In the genomic region with DNA sequence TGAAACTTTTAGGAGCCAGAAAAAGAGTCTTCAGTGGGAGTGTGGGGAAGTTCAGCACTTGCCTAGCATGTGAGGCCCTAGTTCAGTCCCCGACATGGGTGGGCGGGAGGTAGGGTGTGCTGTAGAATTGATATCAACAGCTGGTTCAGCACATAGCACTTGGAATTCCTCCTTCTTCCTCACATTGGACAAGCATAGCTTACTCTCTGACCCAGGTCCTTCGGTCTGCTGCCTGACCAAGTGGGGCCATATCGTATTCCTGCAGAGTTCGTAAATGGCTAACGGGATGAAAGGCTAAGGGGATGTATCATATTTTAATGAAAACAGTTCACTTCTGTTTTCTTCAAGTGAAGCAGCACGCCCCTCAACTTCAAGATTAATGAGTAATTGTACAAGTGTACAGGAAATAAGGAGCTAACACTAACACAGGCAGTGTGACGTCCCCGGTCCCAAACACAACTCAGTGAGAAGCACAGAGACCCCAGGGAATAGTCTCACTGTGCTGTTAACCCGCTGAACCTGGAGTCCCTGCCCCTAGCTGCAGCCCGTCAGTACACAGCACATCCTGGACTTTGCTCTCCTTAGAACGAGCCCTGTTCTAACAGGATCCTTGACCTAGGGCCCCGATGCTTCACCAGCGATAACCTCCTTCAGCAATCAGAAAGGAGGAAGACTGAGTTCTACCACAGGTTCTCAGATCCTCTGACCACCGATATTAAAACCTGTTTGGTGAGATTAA, we compare ENCODE assay signal across 12 mouse cellular contexts. TPM values are rescaled to one million over a fixed set of nuclear protein-coding genes. Genes with fewer than 3 reads are reported as not detected.
DNase-seq lines count a peak whose midpoint lies in the region; ATAC-seq and TF ChIP-seq lines count a peak whose summit lies in the region.
"Had no signal": no experiment of that assay in that cellular context is flagged by ENCODE, and none has a peak within 500 bp of the region (broad histone marks: within the 10 kb centered on the region; RNA-seq: fewer than 3 reads in every experiment).

No protein-coding gene starts in this region.

- no peak for TF ChIP-seq RAD21 in MEL (IDR thresholded peaks at IDR 0.05; ENCODE audit: low read depth, low read length)

- H3K27ac ChIP-seq in hindbrain, embryonic 16.5 days (ENCODE audit: low read depth, low read length) = peak overlapping the region; percentile 63; the same call in 1 of the 2 replicates
- H3K27ac ChIP-seq in hindbrain, embryonic 10.5 days = no peak overlapping the region
- no peak overlapping the region for H3K27ac ChIP-seq in MEL (ENCODE audit: control insufficient read depth, low read depth, low read length)
- H3K27ac ChIP-seq: liver, embryonic 15.5 days had no signal

- no peak; a peak in 1 of 4 replicates for TF ChIP-seq POLR2A in MEL (IDR thresholded peaks at IDR 0.05; ENCODE audit: control insufficient read depth in 1 of 2, insufficient read depth in 1 of 2, low read depth in 1 of 2, low read length in 2 of 2, poor library complexity in 1 of 2)

- no peak for TF ChIP-seq CTCF in MEL (IDR thresholded peaks at IDR 0.05 in 2 of 3, conservative IDR thresholded peaks at IDR 0.05 in 1 of 3; ENCODE audit: control insufficient read depth in 1 of 3, insufficient read depth in 1 of 3, low read depth in 2 of 3, low read length in 3 of 3, poor library complexity in 1 of 3, severe bottlenecking in 1 of 3)

- H3K9ac ChIP-seq in hindbrain, embryonic 16.5 days (ENCODE audit: low read depth, low read length) = no peak overlapping the region
- no peak overlapping the region for H3K9ac ChIP-seq in MEL (ENCODE audit: control insufficient read depth, low read depth, low read length, poor library complexity, severe bottlenecking)
- H3K9ac ChIP-seq: liver, embryonic 15.5 days had no signal

- H3K9me3 ChIP-seq in hindbrain, embryonic 16.5 days (ENCODE audit: control insufficient read depth, low read length) = no peaks in the 10 kb centered on the region
- no peaks in the 10 kb centered on the region for H3K9me3 ChIP-seq in hindbrain, embryonic 10.5 days
- no peaks in the 10 kb centered on the region for H3K9me3 ChIP-seq in MEL (replicated peaks; ENCODE audit: insufficient read depth, low read length)
- H3K9me3 ChIP-seq: G1E; liver, embryonic 15.5 days had no signal

- H3K4me1 ChIP-seq in hindbrain, embryonic 16.5 days (ENCODE audit: control insufficient read depth, insufficient read depth, low read depth, low read length) = no peaks in the 10 kb centered on the region
- peaks cover 15% of the 10 kb centered on the region for H3K4me1 ChIP-seq in hindbrain, embryonic 10.5 days (replicated peaks)
- peaks cover 3 to 6% of the 10 kb centered on the region in 2 experiments for H3K4me1 ChIP-seq in MEL (ENCODE audit: control insufficient read depth in 1 of 2, insufficient read depth in 2 of 2, low read length in 2 of 2)

- H3K36me3 ChIP-seq in hindbrain, embryonic 16.5 days (ENCODE audit: control insufficient read depth, insufficient read depth, low read length) = no peaks in the 10 kb centered on the region
- peaks cover 10% of the 10 kb centered on the region for H3K36me3 ChIP-seq in hindbrain, embryonic 10.5 days
- peaks cover 4 to 16% of the 10 kb centered on the region in 2 experiments for H3K36me3 ChIP-seq in MEL (ENCODE audit: control insufficient read depth in 1 of 2, insufficient read depth in 2 of 2, low read length in 2 of 2)

- H3K4me2 ChIP-seq in hindbrain, embryonic 16.5 days (ENCODE audit: low read length) = no peak overlapping the region
- H3K4me2 ChIP-seq: liver, embryonic 15.5 days had no signal

- WGBS in hindbrain, embryonic 16.5 days = 74% methylated on average over 15 of the region's 15 CpGs
- WGBS in hindbrain, embryonic 10.5 days = 75% methylated on average over 15 of the region's 15 CpGs

- H3K79me2 ChIP-seq in MEL (ENCODE audit: control insufficient read depth, insufficient read depth, low read length, poor library complexity) = peaks cover 17% of the 10 kb centered on the region

- DNase-seq in hindbrain, embryonic 10.5 days (ENCODE audit: low spot score) = no peak
- DNase-seq in MEL (ENCODE audit: low read depth, low spot score) = peak; percentile 16
- peak; percentile 45 to 76 for DNase-seq in kidney, postnatal 25 days
- no peak for DNase-seq in adrenal gland, adult 18-20 months (ENCODE audit: low spot score in 2 of 2)
- DNase-seq in frontal cortex, postnatal 14 days (ENCODE audit: low spot score in 2 of 2) = no peak
- no peak for DNase-seq in right cerebral cortex, adult 18-20 months
- DNase-seq: gastrocnemius, postnatal 14 days; spleen, adult 18-20 months had no signal

- no peak for ATAC-seq in hindbrain, embryonic 16.5 days
- ATAC-seq in common myeloid progenitor, adult 5-6 weeks (replicated peaks; ENCODE audit: low read depth, poor library complexity, severe bottlenecking) = peak; percentile 11; the same call in 1 of the 2 replicates

- no peaks in the 10 kb centered on the region for H3K27me3 ChIP-seq in hindbrain, embryonic 16.5 days (replicated peaks; ENCODE audit: control insufficient read depth, insufficient read depth, low read length)
- H3K27me3 ChIP-seq in hindbrain, embryonic 10.5 days (ENCODE audit: insufficient read depth, poor library complexity, severe bottlenecking) = no peaks in the 10 kb centered on the region
- no peaks in the 10 kb centered on the region for H3K27me3 ChIP-seq in MEL (ENCODE audit: control insufficient read depth in 1 of 2, insufficient read depth in 2 of 2, low read length in 2 of 2)
- H3K27me3 ChIP-seq: liver, embryonic 15.5 days had no signal

- TF ChIP-seq EP300 in MEL (IDR thresholded peaks at IDR 0.05; ENCODE audit: low read depth in 1 of 2, low read length in 2 of 2) = no peak

- no peak overlapping the region for H3K4me3 ChIP-seq in hindbrain, embryonic 16.5 days (ENCODE audit: low read length)
- H3K4me3 ChIP-seq in hindbrain, embryonic 10.5 days = no peak overlapping the region
- H3K4me3 ChIP-seq in MEL (ENCODE audit: control insufficient read depth in 1 of 2, insufficient read depth in 1 of 2, low read depth in 2 of 2, low read length in 2 of 2) = no peak overlapping the region
- H3K4me3 ChIP-seq: liver, embryonic 15.5 days had no signal

TF ChIP-seq in MEL, 35 proteins besides CTCF, POLR2A, EP300 and RAD21:
- TF ChIP-seq ELF1 (IDR thresholded peaks at IDR 0.05; ENCODE audit: low read depth, low read length) (no peak), MYC (IDR thresholded peaks at IDR 0.05; ENCODE audit: low read depth, low read length) (no peak), HCFC1 (IDR thresholded peaks at IDR 0.05; ENCODE audit: low read depth, low read length) (no peak), RCOR1 (IDR thresholded peaks at IDR 0.05; ENCODE audit: low read depth, low read length) (no peak), SIN3A (IDR thresholded peaks at IDR 0.05; ENCODE audit: low read length) (no peak), TCF12 (IDR thresholded peaks at IDR 0.05; ENCODE audit: low read depth, low read length) (no peak)

RNA-seq across cellular contexts. Expression of gene Emg1, which starts 18.6 kb away (rescaled TPM):
- 104 and 108 TPM in 2 replicates for polyA plus RNA-seq in hindbrain, embryonic 16.5 days (2015; fragmentation: Nextera tagmentation; extraction: Ambion mirVana)
- polyA plus RNA-seq in hindbrain, embryonic 10.5 days (2016; fragmentation: Nextera tagmentation; extraction: Ambion mirVana) = 215 and 232 TPM in 2 replicates
- 378 and 391 TPM in 2 replicates for total RNA-seq in MEL (2012; rRNA removed)
- polyA plus RNA-seq in MEL (2012; ENCODE audit: insufficient read depth in 1 of 2, insufficient read length in 2 of 2, low read depth in 1 of 2, low replicate concordance in 2 of 2, missing spikeins in 1 of 2) = 100 to 1,000 TPM in 1 of 2 experiments, not detected in 1; 346 TPM
- 222 and 280 TPM in 2 replicates for total RNA-seq in common myeloid progenitor, adult 5-6 weeks (2017)
- 10 to 100 TPM; 81.0 to 86.4 TPM for total RNA-seq in adrenal gland, adult 18-20 months (2021)

RNA-seq across cellular contexts. Expression of gene Phb2, which starts 18.7 kb away (rescaled TPM):
- polyA plus RNA-seq in hindbrain, embryonic 16.5 days (2015; fragmentation: Nextera tagmentation; extraction: Ambion mirVana) = 249 and 250 TPM in 2 replicates
- 410 and 445 TPM in 2 replicates for polyA plus RNA-seq in hindbrain, embryonic 10.5 days (2016; fragmentation: Nextera tagmentation; extraction: Ambion mirVana)
- total RNA-seq in MEL (2012; rRNA removed) = 623 and 706 TPM in 2 replicates
- polyA plus RNA-seq in MEL (2012; ENCODE audit: insufficient read depth in 1 of 2, insufficient read length in 2 of 2, low read depth in 1 of 2, low replicate concordance in 2 of 2, missing spikeins in 1 of 2) = 100 to 1,000 TPM; 309 to 815 TPM
- total RNA-seq in common myeloid progenitor, adult 5-6 weeks (2017) = 402 and 404 TPM in 2 replicates
- total RNA-seq in adrenal gland, adult 18-20 months (2021) = 100 to 1,000 TPM; 285 to 301 TPM

RNA-seq across cellular contexts. Expression of gene Lpcat3, which starts 30.6 kb away (rescaled TPM):
- 51.1 and 53.7 TPM in 2 replicates for polyA plus RNA-seq in hindbrain, embryonic 16.5 days (2015; fragmentation: Nextera tagmentation; extraction: Ambion mirVana)
- polyA plus RNA-seq in hindbrain, embryonic 10.5 days (2016; fragmentation: Nextera tagmentation; extraction: Ambion mirVana) = 39.6 and 43.6 TPM in 2 replicates
- total RNA-seq in MEL (2012; rRNA removed) = 135 and 143 TPM in 2 replicates
- 100 to 1,000 TPM in 1 of 2 experiments, not detected in 1; 337 TPM for polyA plus RNA-seq in MEL (2012; ENCODE audit: insufficient read depth in 1 of 2, insufficient read length in 2 of 2, low read depth in 1 of 2, low replicate concordance in 2 of 2, missing spikeins in 1 of 2)
- total RNA-seq in common myeloid progenitor, adult 5-6 weeks (2017) = 31.5 and 34.1 TPM in 2 replicates
- 100 to 1,000 TPM in 1 of 2 experiments, 10 to 100 TPM in 1; 92.9 to 108 TPM for total RNA-seq in adrenal gland, adult 18-20 months (2021)

RNA-seq across cellular contexts. Expression of gene Ptpn6, which starts 45.1 kb away (rescaled TPM):
- polyA plus RNA-seq in hindbrain, embryonic 16.5 days (2015; fragmentation: Nextera tagmentation; extraction: Ambion mirVana) = 4.8 and 4.9 TPM in 2 replicates
- polyA plus RNA-seq in hindbrain, embryonic 10.5 days (2016; fragmentation: Nextera tagmentation; extraction: Ambion mirVana) = 7.9 and 8.2 TPM in 2 replicates
- total RNA-seq in MEL (2012; rRNA removed) = 74.1 and 91.9 TPM in 2 replicates
- 100 to 1,000 TPM in 1 of 2 experiments, not detected in 1; 184 TPM for polyA plus RNA-seq in MEL (2012; ENCODE audit: insufficient read depth in 1 of 2, insufficient read length in 2 of 2, low read depth in 1 of 2, low replicate concordance in 2 of 2, missing spikeins in 1 of 2)
- total RNA-seq in common myeloid progenitor, adult 5-6 weeks (2017) = 235 and 315 TPM in 2 replicates
- total RNA-seq in adrenal gland, adult 18-20 months (2021) = 10 to 100 TPM in 1 of 2 experiments, 1 to 10 TPM in 1; 9.8 to 11.5 TPM

RNA-seq across cellular contexts. Expression of gene Grcc10, which starts 47.8 kb away (rescaled TPM):
- polyA plus RNA-seq in hindbrain, embryonic 16.5 days (2015; fragmentation: Nextera tagmentation; extraction: Ambion mirVana) = 587 and 645 TPM in 2 replicates
- polyA plus RNA-seq in hindbrain, embryonic 10.5 days (2016; fragmentation: Nextera tagmentation; extraction: Ambion mirVana) = 446 and 555 TPM in 2 replicates
- 41.9 and 57.4 TPM in 2 replicates for total RNA-seq in MEL (2012; rRNA removed)
- polyA plus RNA-seq in MEL (2012; ENCODE audit: insufficient read depth in 1 of 2, insufficient read length in 2 of 2, low read depth in 1 of 2, low replicate concordance in 2 of 2, missing spikeins in 1 of 2) = 10 to 100 TPM in 1 of 2 experiments, not detected in 1; 62.9 TPM
- total RNA-seq in common myeloid progenitor, adult 5-6 weeks (2017) = 112 and 129 TPM in 2 replicates
- 100 to 1,000 TPM; 341 to 388 TPM for total RNA-seq in adrenal gland, adult 18-20 months (2021)

Comparison
In these comparisons a context has a peak if more than half of its experiments do, and no peak if none do; other contexts are left out.
1. DNase-seq: peak in MEL (single experiment) and kidney, postnatal 25 days (2 of 2); none in hindbrain, embryonic 10.5 days (single experiment), adrenal gland, adult 18-20 months (0 of 2), frontal cortex, postnatal 14 days (0 of 2) and right cerebral cortex, adult 18-20 months (single experiment).